Mouse (Mus musculus): ENCODE measurements around the gene Clca2.
"Not testable (repeated sequence)": the region's sequence is repeated elsewhere in the genome, so short reads cannot be mapped to it uniquely, and the experiment has no call there.

Clca2 gene

DNA sequence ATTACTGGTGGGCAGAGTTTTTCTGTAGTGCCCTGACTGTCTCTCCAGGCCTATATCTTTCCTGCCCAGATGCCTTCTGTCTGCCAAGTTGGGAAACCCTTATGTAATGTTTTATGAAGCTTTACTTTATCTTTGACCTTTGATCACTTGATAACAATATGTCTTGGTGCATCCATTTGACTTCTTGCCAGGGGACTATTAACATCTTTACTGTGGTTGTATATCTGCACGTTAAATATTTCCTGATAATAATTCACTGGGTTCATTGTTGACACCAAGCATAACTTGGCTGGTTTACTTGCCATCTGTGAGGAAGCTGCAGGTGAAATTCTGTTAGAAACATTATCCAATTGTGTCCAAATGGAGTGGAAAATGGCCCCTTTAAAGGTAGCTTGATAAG lies 16.2 kb downstream of the Clca2 start:
- no peak for DNase-seq

DNA sequence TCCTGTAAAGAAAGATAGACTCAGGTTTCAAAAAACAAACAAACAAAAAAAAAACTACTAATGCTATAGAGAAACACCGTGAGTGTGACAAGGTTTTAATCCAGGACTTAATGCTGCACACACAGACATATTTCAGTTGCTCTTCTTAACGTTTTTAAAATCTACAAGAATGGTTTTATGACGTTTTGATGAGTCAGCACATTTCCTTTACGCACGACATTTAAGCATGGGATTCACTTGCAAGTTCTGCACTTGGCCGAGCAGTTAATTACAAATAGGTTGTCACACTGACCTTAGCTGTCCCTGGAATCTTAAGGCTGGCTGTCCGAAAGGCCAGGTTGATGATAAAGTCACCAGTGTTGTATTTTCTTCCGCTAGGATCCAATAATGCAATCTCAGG lies 18.3 kb downstream of the Clca2 start:
- DNase-seq, result no peak

DNA sequence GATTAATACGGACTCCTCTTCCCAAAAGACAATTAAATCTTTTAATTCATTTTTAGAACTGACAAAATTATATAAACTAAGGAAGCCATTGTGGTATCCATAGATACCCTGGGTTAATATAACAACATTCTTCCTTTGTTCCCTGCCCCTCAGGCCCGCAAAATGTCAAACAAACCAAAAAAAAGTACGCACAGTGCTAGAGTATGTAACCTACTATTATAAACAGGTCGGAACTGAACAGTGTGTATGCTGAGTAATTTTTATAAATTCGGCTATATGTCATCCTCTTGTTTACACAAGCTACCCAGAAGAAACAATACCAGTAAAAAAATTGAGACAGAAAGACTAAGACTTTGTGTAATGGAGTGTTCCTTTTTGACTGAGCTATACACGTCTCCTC lies 20.8 kb downstream of the Clca2 start:
- no peak for DNase-seq

DNA sequence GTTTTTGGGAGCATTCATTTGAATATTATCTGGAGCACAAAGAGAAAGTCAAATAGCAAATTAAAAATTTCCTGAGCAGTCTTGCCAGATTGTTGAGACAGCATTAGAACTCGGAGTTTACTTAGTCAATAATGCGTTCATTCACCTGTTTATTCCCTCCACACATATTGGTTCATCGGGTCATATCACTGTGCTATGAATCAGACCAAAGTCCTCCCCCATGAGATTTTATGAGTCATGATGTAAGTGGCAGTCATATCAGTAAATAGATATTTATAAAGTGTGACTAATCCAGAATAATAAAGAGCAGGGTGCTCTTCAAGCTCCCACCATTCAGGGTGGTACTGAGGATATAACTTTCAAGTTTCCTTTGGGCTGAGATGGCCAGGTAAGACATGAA lies 26.9 kb downstream of the Clca2 start:
- no peak for DNase-seq

DNA sequence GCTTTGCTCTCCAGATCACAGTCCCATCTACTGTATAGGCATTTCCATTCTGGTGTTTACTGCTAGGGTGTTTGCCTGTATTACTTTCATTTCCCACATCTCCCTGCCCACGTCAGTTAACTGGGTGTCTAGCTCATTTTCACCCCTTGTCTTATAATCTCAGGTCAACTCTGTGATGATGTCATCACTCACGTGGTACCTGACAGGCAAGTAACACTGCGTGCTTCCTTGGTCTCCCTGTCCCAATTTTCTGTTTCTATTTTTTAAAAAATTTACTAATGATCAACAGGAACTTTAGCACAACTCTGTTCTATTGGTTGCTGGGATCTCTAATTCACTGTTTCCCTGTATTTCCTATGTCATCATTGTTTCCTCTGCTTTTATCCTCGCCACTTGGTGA lies 30.3 kb downstream of the Clca2 start:
- no peak for DNase-seq

DNA sequence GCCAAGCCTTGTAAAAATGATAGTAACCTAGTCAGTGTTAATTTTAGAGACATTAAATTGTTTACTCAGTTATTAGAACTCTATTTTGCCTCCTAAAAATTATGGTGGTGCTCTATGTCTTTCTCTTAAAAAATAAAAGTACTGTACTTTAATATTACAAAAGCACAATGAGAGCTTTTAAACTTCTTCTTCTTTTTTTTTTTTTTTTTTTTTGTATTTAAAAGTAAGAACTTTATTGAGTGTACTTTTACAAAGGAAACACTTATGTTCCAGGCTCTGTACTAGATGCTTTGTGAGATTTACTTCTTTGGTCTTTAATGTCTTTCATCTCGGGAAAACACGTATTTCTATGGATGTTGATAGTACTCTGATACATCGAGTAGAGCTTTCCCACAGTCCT lies 44.1 kb downstream of the Clca2 start:
- not testable (repeated sequence) for DNase-seq

DNA sequence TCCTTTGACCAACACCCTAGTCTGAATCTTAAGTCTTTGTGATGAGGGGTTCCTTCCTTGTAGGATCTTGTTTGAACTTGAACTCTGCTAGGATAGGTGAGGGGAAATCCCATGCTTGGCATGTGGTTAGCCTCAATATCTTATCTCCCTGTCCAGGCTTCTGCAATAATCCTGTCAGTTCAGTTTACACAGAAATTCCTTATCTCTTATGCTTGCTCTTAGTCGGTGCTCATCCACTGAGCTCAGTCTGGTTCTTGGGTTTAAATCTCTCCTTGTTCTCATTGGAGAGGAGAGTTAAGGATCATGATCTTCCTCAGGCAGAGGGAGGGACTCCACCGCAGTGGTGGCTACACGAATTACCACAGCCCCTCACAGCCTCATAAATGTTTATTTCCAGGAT lies 49.4 kb downstream of the Clca2 start:
- DNase-seq, result no peak

DNA sequence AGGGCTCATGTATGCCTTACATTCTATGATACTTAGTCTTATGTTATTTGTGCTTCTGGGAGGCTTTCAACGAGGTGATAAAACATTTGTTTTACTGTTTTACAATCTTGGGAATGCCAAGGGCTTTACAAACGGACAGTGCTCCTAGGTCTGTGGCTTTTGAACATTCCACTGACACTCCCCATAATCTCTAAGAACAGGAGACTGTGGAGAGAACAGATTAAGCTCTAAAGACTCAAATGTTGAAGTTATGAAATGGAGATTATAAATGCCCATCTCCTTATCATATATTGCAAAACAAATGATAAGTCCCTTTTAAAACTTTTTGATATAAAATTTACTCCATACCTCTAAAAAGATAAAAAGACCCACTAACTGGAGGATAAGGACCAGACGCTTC lies 60.4 kb downstream of the Clca2 start:
- no peak for DNase-seq

DNA sequence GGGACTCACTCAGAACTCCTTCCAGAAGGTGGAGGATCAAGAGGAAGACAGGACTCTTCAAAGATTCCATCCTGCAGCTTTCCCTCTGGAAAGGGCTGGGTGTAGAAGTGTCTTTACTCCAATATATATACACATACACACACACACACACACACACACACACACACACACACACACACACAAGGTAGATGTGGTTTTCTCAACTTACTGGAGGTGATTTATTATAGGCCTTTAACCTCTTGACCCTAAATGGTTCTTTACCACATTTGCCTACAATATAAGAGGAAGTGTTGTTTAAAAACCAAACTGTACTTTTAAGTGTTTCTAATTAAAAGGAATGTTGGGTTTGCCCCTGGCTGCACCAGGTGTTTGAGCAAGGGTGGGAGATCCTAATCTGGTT lies 66.6 kb downstream of the Clca2 start, which contains the start of gene Clca1:
TSS of gene Clca1 (minus strand) at position 101 of the 400 bp plus-strand sequence.
- DNase-seq, result no peak

DNA sequence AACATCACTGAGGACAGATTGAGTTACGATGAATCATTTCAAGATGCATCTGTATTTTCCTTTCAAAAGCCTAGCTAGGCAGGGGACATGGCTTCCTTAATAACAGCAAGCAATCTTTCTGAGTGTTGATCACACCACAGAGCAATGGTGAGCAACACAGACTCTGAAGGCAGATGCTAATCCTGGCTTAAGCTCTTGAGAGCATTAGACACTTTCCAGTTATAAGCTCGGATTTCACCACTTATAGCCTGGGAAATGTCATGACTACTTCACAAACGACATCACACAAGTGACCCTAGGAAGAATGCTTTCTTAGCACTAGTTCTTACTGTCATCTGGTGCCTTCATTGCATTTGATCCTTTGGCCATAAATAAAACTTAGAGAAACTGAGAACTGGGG lies 71.2 kb downstream of the Clca2 start:
- no peak for DNase-seq

DNA sequence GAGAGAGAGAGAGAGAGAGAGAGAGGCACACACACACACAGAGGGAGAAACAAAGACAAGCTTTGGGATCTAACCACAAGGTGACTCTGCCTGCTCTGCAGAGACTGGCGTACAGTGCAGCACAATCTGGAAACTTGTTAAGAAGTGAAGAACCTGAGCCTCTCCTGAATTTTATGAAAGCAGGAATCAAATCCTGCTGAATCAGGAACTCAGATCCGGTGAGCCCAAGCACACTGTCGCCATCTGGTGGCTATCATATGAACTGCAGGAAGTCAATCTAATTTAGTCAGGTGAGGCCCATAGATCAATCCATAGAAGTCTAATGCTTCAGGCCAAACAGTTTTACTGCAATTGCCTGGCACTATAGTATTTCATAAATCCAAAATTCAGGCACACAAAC lies 72.5 kb downstream of the Clca2 start:
- peak; percentile 58 for DNase-seq

Data from lung, postnatal 14 days (tissue).